Mouse (Mus musculus): ENCODE results near the gene Ust. TPM values are rescaled to one million over a fixed set of nuclear protein-coding genes. Genes with fewer than 3 reads are reported as not detected.

Ust gene
- polyA plus RNA-seq, 1 experiment from 2014 or later, result 2.5 TPM

- WGBS, result 56% methylated on average over 6 of the region's 6 CpGs
- no peak overlapping the region for H3K9ac ChIP-seq (ENCODE audit: low read depth, low read length)
- no peak overlapping the region for H3K27ac ChIP-seq (ENCODE audit: low read length)
- ATAC-seq, result peak; percentile 70
- H3K36me3 ChIP-seq (ENCODE audit: control insufficient read depth, insufficient read depth, low read length), result no peaks in the 10 kb centered on the region
- no peak overlapping the region for H3K4me3 ChIP-seq (ENCODE audit: low read length)
- no peak overlapping the region for H3K4me2 ChIP-seq (ENCODE audit: low read depth, low read length)
- no peaks in the 10 kb centered on the region for H3K27me3 ChIP-seq (replicated peaks; ENCODE audit: control insufficient read depth, insufficient read depth, low read length)
- H3K4me1 ChIP-seq (ENCODE audit: control insufficient read depth, insufficient read depth, low read length), result peaks cover 5% of the 10 kb centered on the region; the same call in 1 of the 2 replicates
- H3K9me3 ChIP-seq (ENCODE audit: control insufficient read depth, low read length), result no peaks in the 10 kb centered on the region
These were observed 322.9 kb downstream of the Ust start for GRCm38 (mm10) chr10:8195730-8196129.

GRCm38 (mm10) chr10:8189331-8189981, 329.2 kb downstream of the Ust start:
- Histone ChIP-seq H3K9me3 (ENCODE audit: control insufficient read depth, low read length) (no peaks in the 10 kb centered on the region), H3K4me3 (ENCODE audit: low read length) (no peak overlapping the region), H3K27me3 (replicated peaks; ENCODE audit: control insufficient read depth, insufficient read depth, low read length) (no peaks in the 10 kb centered on the region), H3K4me1 (ENCODE audit: control insufficient read depth, insufficient read depth, low read length) (0 out of 2 replicates have a peak, but pooled peaks cover 3% of the 10 kb centered on the region), H3K27ac (ENCODE audit: low read length) (no peak overlapping the region), H3K36me3 (ENCODE audit: control insufficient read depth, insufficient read depth, low read length) (no peaks in the 10 kb centered on the region), H3K4me2 (ENCODE audit: low read depth, low read length) (no peak overlapping the region), H3K9ac (ENCODE audit: low read depth, low read length) (no peak overlapping the region)
- WGBS, result 71% methylated on average over 5 of the region's 5 CpGs
- no peak for ATAC-seq

- Histone ChIP-seq H3K9ac (ENCODE audit: low read depth, low read length) (no peak overlapping the region), H3K27me3 (replicated peaks; ENCODE audit: control insufficient read depth, insufficient read depth, low read length) (no peaks in the 10 kb centered on the region), H3K27ac (ENCODE audit: low read length) (no peak overlapping the region), H3K4me1 (ENCODE audit: control insufficient read depth, insufficient read depth, low read length) (0 out of 2 replicates have a peak, but pooled peaks cover 3% of the 10 kb centered on the region), H3K36me3 (ENCODE audit: control insufficient read depth, insufficient read depth, low read length) (no peaks in the 10 kb centered on the region), H3K9me3 (ENCODE audit: control insufficient read depth, low read length) (no peaks in the 10 kb centered on the region), H3K4me2 (ENCODE audit: low read depth, low read length) (no peak overlapping the region), H3K4me3 (ENCODE audit: low read length) (no peak overlapping the region)
- 50% methylated on average over 4 of the region's 4 CpGs for whole genome bisulfite sequencing
- ATAC-seq, result no peak
These were observed 333.0 kb downstream of the Ust start for GRCm38 (mm10) chr10:8185586-8185985.

GRCm38 (mm10) chr10:8184711-8185110, 333.9 kb downstream of the Ust start:
- Histone ChIP-seq H3K4me2 (ENCODE audit: low read depth, low read length) (no peak overlapping the region), H3K4me3 (ENCODE audit: low read length) (no peak overlapping the region), H3K27me3 (replicated peaks; ENCODE audit: control insufficient read depth, insufficient read depth, low read length) (no peaks in the 10 kb centered on the region), H3K36me3 (ENCODE audit: control insufficient read depth, insufficient read depth, low read length) (no peaks in the 10 kb centered on the region), H3K27ac (ENCODE audit: low read length) (no peak overlapping the region), H3K9ac (ENCODE audit: low read depth, low read length) (no peak overlapping the region), H3K4me1 (ENCODE audit: control insufficient read depth, insufficient read depth, low read length) (0 out of 2 replicates have a peak, but pooled peaks cover 3% of the 10 kb centered on the region), H3K9me3 (ENCODE audit: control insufficient read depth, low read length) (no peaks in the 10 kb centered on the region)
- no peak for ATAC-seq
- WGBS, result 47% methylated on average over 9 of the region's 9 CpGs

GRCm38 (mm10) chr10:8183171-8183570, 335.5 kb downstream of the Ust start:
- Histone ChIP-seq H3K4me2 (ENCODE audit: low read depth, low read length) (no peak overlapping the region), H3K27me3 (replicated peaks; ENCODE audit: control insufficient read depth, insufficient read depth, low read length) (no peaks in the 10 kb centered on the region), H3K9ac (ENCODE audit: low read depth, low read length) (no peak overlapping the region), H3K9me3 (ENCODE audit: control insufficient read depth, low read length) (no peaks in the 10 kb centered on the region), H3K4me3 (ENCODE audit: low read length) (no peak overlapping the region), H3K4me1 (ENCODE audit: control insufficient read depth, insufficient read depth, low read length) (0 out of 2 replicates have a peak, but pooled peaks cover 3% of the 10 kb centered on the region), H3K36me3 (ENCODE audit: control insufficient read depth, insufficient read depth, low read length) (no peaks in the 10 kb centered on the region), H3K27ac (ENCODE audit: low read length) (no peak overlapping the region)
- WGBS, result 71% methylated on average over 7 of the region's 7 CpGs
- ATAC-seq, result no peak

GRCm38 (mm10) chr10:8181596-8182185, 336.9 kb downstream of the Ust start:
- Histone ChIP-seq H3K4me3 (ENCODE audit: low read length) (no peak overlapping the region), H3K9ac (ENCODE audit: low read depth, low read length) (no peak overlapping the region), H3K27me3 (replicated peaks; ENCODE audit: control insufficient read depth, insufficient read depth, low read length) (no peaks in the 10 kb centered on the region), H3K4me1 (ENCODE audit: control insufficient read depth, insufficient read depth, low read length) (0 out of 2 replicates have a peak, but pooled peaks cover 3% of the 10 kb centered on the region), H3K27ac (ENCODE audit: low read length) (no peak overlapping the region), H3K4me2 (ENCODE audit: low read depth, low read length) (no peak overlapping the region), H3K9me3 (ENCODE audit: control insufficient read depth, low read length) (no peaks in the 10 kb centered on the region), H3K36me3 (ENCODE audit: control insufficient read depth, insufficient read depth, low read length) (no peaks in the 10 kb centered on the region)
- ATAC-seq, result peak; percentile 38; the same call in 1 of the 2 replicates
- 68% methylated on average over 4 of the region's 4 CpGs for WGBS

GRCm38 (mm10) chr10:8177618-8178017, 341.0 kb downstream of the Ust start:
- WGBS, result 79% methylated on average over 5 of the region's 5 CpGs
- no peak for ATAC-seq
- H3K9me3 ChIP-seq (ENCODE audit: control insufficient read depth, low read length), result no peaks in the 10 kb centered on the region
- no peak overlapping the region for H3K27ac ChIP-seq (ENCODE audit: low read length)
- H3K4me3 ChIP-seq (ENCODE audit: low read length), result no peak overlapping the region
- no peaks in the 10 kb centered on the region for H3K36me3 ChIP-seq (ENCODE audit: control insufficient read depth, insufficient read depth, low read length)
- H3K4me2 ChIP-seq (ENCODE audit: low read depth, low read length), result no peak overlapping the region
- H3K27me3 ChIP-seq (replicated peaks; ENCODE audit: control insufficient read depth, insufficient read depth, low read length), result no peaks in the 10 kb centered on the region
- H3K4me1 ChIP-seq (ENCODE audit: control insufficient read depth, insufficient read depth, low read length), result no peaks in the 10 kb centered on the region
- H3K9ac ChIP-seq (ENCODE audit: low read depth, low read length), result no peak overlapping the region

GRCm38 (mm10) chr10:8176351-8177053, 342.1 kb downstream of the Ust start:
- no peak overlapping the region for H3K9ac ChIP-seq (ENCODE audit: low read depth, low read length)
- no peak overlapping the region for H3K27ac ChIP-seq (ENCODE audit: low read length)
- H3K4me1 ChIP-seq (ENCODE audit: control insufficient read depth, insufficient read depth, low read length), result no peaks in the 10 kb centered on the region
- H3K4me2 ChIP-seq (ENCODE audit: low read depth, low read length), result no peak overlapping the region
- H3K9me3 ChIP-seq (ENCODE audit: control insufficient read depth, low read length), result no peaks in the 10 kb centered on the region
- H3K27me3 ChIP-seq (replicated peaks; ENCODE audit: control insufficient read depth, insufficient read depth, low read length), result no peaks in the 10 kb centered on the region
- H3K4me3 ChIP-seq (ENCODE audit: low read length), result no peak overlapping the region
- no peaks in the 10 kb centered on the region for H3K36me3 ChIP-seq (ENCODE audit: control insufficient read depth, insufficient read depth, low read length)
- 55% methylated on average over 13 of the region's 13 CpGs for WGBS
- ATAC-seq, result no peak

- H3K4me2 ChIP-seq (ENCODE audit: low read depth, low read length), result no peak overlapping the region
- 53% methylated on average over 3 of the region's 3 CpGs for WGBS
- no peak overlapping the region for H3K4me3 ChIP-seq (ENCODE audit: low read length)
- H3K9me3 ChIP-seq (ENCODE audit: control insufficient read depth, low read length), result no peaks in the 10 kb centered on the region
- no peaks in the 10 kb centered on the region for H3K27me3 ChIP-seq (replicated peaks; ENCODE audit: control insufficient read depth, insufficient read depth, low read length)
- ATAC-seq, result no peak
- no peak overlapping the region for H3K9ac ChIP-seq (ENCODE audit: low read depth, low read length)
- H3K36me3 ChIP-seq (ENCODE audit: control insufficient read depth, insufficient read depth, low read length), result no peaks in the 10 kb centered on the region
- H3K4me1 ChIP-seq (ENCODE audit: control insufficient read depth, insufficient read depth, low read length), result no peaks in the 10 kb centered on the region
- no peak overlapping the region for H3K27ac ChIP-seq (ENCODE audit: low read length)
These were observed 342.6 kb downstream of the Ust start for GRCm38 (mm10) chr10:8176008-8176350.

Measured in intestine, embryonic 16.5 days (tissue).